Mouse (Mus musculus): ENCODE measurements around the gene Tpp2. TPM values are rescaled to one million over a fixed set of nuclear protein-coding genes. Genes with fewer than 3 reads are reported as not detected.
"Not testable (repeated sequence)": the region's sequence is repeated elsewhere in the genome, so short reads cannot be mapped to it uniquely, and the experiment has no call there.

Gene Tpp2
- total RNA-seq (2021) = 10 to 100 TPM; 53.0 to 56.8 TPM
- long read RNA-seq, experiment 1, full-length matches to known transcripts = 28 of 38 reads
- long read RNA-seq, experiment 1, partial matches to known transcripts = 4 of 38 reads
- long read RNA-seq, experiment 1, other reads (novel, unspliced or antisense) = 6 of 38 reads
- long read RNA-seq, experiment 2, full-length matches to known transcripts = 36 of 46 reads
- long read RNA-seq, experiment 2, partial matches to known transcripts = 5 of 46 reads
- long read RNA-seq, experiment 2, other reads (novel, unspliced or antisense) = 5 of 46 reads

- peak; percentile 97 to 98 for DNase-seq (ENCODE audit: low spot score in 2 of 2)
Observed at GRCm38 (mm10) chr1:43933488-43934415, at the start of gene Tpp2. Gene Tpp2, plus strand, starts transcription at chr1:43933647.

GRCm38 (mm10) chr1:43888358-43888757, 45.1 kb upstream of the Tpp2 start:
- not testable (repeated sequence) for DNase-seq (ENCODE audit: low spot score in 2 of 2)

GRCm38 (mm10) chr1:43895742-43896141, 37.7 kb upstream of the Tpp2 start:
- DNase-seq (ENCODE audit: low spot score in 2 of 2) = no peak

- DNase-seq (ENCODE audit: low spot score in 2 of 2) = no peak
Observed at GRCm38 (mm10) chr1:43897131-43897530, 36.3 kb upstream of the Tpp2 start.

- no peak for DNase-seq (ENCODE audit: low spot score in 2 of 2)
Observed at GRCm38 (mm10) chr1:43897987-43898386, 35.5 kb upstream of the Tpp2 start.

GRCm38 (mm10) chr1:43898991-43899714, 34.3 kb upstream of the Tpp2 start:
- peak; percentile 63 to 77 for DNase-seq (ENCODE audit: low spot score in 2 of 2)

- no peak for DNase-seq (ENCODE audit: low spot score in 2 of 2)
Observed at GRCm38 (mm10) chr1:43902417-43902816, 31.0 kb upstream of the Tpp2 start.

- peak in 1 of 2 experiments; percentile 8 for DNase-seq (ENCODE audit: low spot score in 2 of 2)
Observed at GRCm38 (mm10) chr1:43902855-43903254, 30.6 kb upstream of the Tpp2 start.

- DNase-seq (ENCODE audit: low spot score in 2 of 2) = no peak
Observed at GRCm38 (mm10) chr1:43915428-43915827, 18.0 kb upstream of the Tpp2 start.

- DNase-seq (ENCODE audit: low spot score in 2 of 2) = no peak
Observed at GRCm38 (mm10) chr1:43916854-43917253, 16.6 kb upstream of the Tpp2 start.

GRCm38 (mm10) chr1:43934416-43934810, 966 bp downstream of the Tpp2 start:
- peak in 1 of 2 experiments; percentile 12 for DNase-seq (ENCODE audit: low spot score in 2 of 2)

GRCm38 (mm10) chr1:43939310-43939709, 5.9 kb downstream of the Tpp2 start:
- DNase-seq (ENCODE audit: low spot score in 2 of 2) = no peak

- DNase-seq (ENCODE audit: low spot score in 2 of 2) = no peak
Observed at GRCm38 (mm10) chr1:43941476-43942217, 8.2 kb downstream of the Tpp2 start.

- DNase-seq (ENCODE audit: low spot score in 2 of 2) = no peak
Observed at GRCm38 (mm10) chr1:43942814-43943213, 9.4 kb downstream of the Tpp2 start.

- DNase-seq (ENCODE audit: low spot score in 2 of 2) = no peak
Observed at GRCm38 (mm10) chr1:43953679-43954078, 20.2 kb downstream of the Tpp2 start.

GRCm38 (mm10) chr1:43964381-43964780, 30.9 kb downstream of the Tpp2 start:
- no peak for DNase-seq (ENCODE audit: low spot score in 2 of 2)

- no peak for DNase-seq (ENCODE audit: low spot score in 2 of 2)
Observed at GRCm38 (mm10) chr1:43966756-43967155, 33.3 kb downstream of the Tpp2 start.

GRCm38 (mm10) chr1:43969361-43969760, 35.9 kb downstream of the Tpp2 start:
- no peak for DNase-seq (ENCODE audit: low spot score in 2 of 2)

GRCm38 (mm10) chr1:43971089-43971488, 37.6 kb downstream of the Tpp2 start:
- no peak for DNase-seq (ENCODE audit: low spot score in 2 of 2)

- DNase-seq (ENCODE audit: low spot score in 2 of 2) = no peak
Observed at GRCm38 (mm10) chr1:43996914-43997589, 63.6 kb downstream of the Tpp2 start.

Measured in layer of hippocampus, postnatal 14 days (tissue).